Mouse (Mus musculus): ENCODE measurements around the gene Pde9a. TPM values are rescaled to one million over a fixed set of nuclear protein-coding genes. Genes with fewer than 3 reads are reported as not detected.
A peak's percentile ranks its signal among the peaks of the same experiment; 100 is the strongest.

The Pde9a gene
- polyA plus RNA-seq, 1 experiment from 2014 or later = 21.9 TPM

DNA sequence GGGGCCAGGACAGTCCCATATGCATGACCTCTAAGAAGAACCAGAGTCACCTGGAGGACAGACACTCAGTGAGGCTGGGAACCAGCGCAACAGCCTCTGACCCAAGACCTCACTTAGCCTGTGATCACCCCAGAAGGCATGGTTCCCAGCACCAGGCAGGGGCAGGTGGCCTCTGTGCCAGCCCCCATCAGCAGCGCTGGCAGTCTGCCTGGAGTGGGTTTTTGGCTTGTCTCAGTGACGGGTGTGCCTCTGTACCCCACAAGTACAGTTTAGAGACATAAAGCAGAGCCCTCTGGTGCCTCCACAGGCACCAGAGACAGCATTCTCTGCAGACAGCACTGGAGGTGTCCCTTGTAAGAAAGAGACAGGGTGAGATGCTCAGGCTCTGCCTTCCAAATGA, 64.2 kb downstream of the Pde9a start:
- Histone ChIP-seq H3K4me3 (no peak overlapping the region), H3K4me1 (peaks cover 21% of the 10 kb centered on the region), H3K4me2 (no peak overlapping the region), H3K36me3 (peaks cover 15% of the 10 kb centered on the region; the same call in 1 of the 2 replicates), H3K9me3 (no peaks in the 10 kb centered on the region), H3K27ac (no peak overlapping the region), H3K9ac (no peak overlapping the region), H3K27me3 (no peaks in the 10 kb centered on the region)
- ATAC-seq (ENCODE audit: insufficient number of reproducible peaks, insufficient read depth, low FRiP score, low TSS enrichment, low read depth) = no peak
- WGBS = 78% methylated on average over 3 of the region's 3 CpGs

DNA sequence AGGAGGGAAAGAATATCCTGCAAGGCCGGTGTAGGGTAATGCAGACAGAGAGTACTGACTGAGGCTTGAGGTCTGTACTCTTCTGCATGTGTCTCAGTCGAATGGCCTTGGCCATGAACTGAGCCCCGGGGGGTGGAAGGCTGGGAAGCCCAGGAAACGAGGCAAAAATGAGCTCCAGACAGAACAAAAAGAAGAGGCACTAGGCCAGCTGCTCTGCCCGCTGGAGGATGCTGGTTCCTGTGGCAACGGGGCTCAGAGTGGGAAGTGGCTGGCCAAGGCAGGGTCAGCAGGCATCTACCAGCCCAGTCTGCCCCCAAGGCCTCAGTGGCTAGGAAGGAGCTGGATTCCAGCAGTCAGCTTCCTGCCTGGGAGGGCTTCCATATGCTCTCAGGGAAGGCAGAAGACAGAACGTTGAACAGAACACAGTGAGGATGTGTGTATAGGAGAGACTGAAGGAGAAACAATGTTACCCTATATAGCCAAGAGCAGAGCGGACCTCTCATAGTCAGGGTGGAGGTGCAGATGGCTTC, 65.2 kb downstream of the Pde9a start:
- H3K9ac ChIP-seq = no peak overlapping the region
- 41% methylated on average over 8 of the region's 8 CpGs for WGBS
- no peak overlapping the region for H3K4me3 ChIP-seq
- H3K4me2 ChIP-seq = no peak overlapping the region
- ATAC-seq (ENCODE audit: insufficient number of reproducible peaks, insufficient read depth, low FRiP score, low TSS enrichment, low read depth) = no peak
- peaks cover 22% of the 10 kb centered on the region for H3K36me3 ChIP-seq
- H3K27ac ChIP-seq = peak overlapping the region; percentile 72
- H3K9me3 ChIP-seq = no peaks in the 10 kb centered on the region
- H3K4me1 ChIP-seq = peaks cover 15% of the 10 kb centered on the region
- no peaks in the 10 kb centered on the region for H3K27me3 ChIP-seq

DNA sequence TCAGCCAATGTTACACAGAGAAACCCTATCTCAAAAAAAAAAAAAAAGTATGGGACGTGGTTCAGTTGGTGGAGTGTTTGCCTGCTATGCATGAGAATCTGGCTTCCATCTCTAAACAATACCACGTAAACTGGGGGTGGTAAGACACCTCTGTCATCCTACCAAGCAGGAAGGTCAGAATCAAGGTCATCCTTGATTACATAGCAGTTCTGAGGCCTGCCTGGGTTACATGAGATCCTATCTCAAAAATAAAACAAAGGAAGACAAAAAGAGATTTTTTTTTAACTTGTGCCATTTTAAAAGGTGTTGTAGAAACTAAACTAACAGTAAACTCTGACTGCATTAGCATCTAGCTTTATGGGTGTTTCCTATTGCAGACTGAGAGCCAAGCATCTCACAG, 66.8 kb downstream of the Pde9a start:
- 69% methylated on average over 2 of the region's 2 CpGs for WGBS
- H3K4me2 ChIP-seq = no peak overlapping the region
- no peak overlapping the region for H3K9ac ChIP-seq
- no peak overlapping the region for H3K27ac ChIP-seq
- H3K27me3 ChIP-seq = no peaks in the 10 kb centered on the region
- no peak for ATAC-seq (ENCODE audit: insufficient number of reproducible peaks, insufficient read depth, low FRiP score, low TSS enrichment, low read depth)
- H3K4me1 ChIP-seq = peaks cover 15% of the 10 kb centered on the region
- H3K36me3 ChIP-seq = peaks cover 24% of the 10 kb centered on the region
- H3K4me3 ChIP-seq = no peak overlapping the region
- H3K9me3 ChIP-seq = no peaks in the 10 kb centered on the region

DNA sequence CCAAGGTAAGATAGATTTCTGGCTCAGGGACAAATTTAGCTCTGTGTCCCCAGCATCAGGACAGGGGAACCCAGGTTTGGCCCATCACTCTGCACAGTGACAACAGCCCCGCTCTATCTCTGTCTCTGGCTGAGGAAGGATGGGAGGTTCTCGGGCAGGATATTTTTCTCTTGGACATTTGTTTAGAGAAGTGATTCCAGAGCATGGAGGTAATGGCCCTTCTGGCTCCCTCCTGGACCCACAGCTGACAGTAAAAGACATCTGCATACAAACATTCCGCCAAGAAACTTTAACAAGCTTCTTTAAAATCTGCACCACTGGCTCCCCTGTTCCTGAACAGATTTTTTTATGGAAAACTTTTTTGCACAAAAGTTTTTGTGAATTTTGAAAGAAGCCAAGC, 67.5 kb downstream of the Pde9a start:
- peaks cover 15% of the 10 kb centered on the region for H3K4me1 ChIP-seq
- H3K36me3 ChIP-seq = peaks cover 24% of the 10 kb centered on the region
- WGBS = 87% methylated on average over 3 of the region's 3 CpGs

DNA sequence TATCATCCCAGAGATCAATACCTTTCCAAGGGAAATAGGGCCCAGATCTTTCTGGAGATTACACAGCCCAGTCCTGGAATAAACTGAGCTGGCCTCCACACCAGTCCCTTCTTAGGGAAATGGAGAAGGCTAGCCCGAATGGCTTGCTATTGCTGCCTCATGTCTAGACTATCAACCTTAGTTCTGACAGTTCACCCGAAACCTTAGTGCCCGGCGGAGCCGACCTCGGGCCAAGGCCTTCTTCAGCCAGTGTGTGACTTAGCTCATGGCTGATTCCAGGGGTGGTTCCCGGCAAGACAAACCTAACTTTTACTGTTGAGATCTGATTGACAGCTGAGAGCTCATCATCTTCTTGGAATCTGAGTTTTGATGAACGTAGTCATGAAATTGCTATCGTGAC, 68.0 kb downstream of the Pde9a start:
- 86% methylated on average over 9 of the region's 9 CpGs for WGBS
- Histone ChIP-seq H3K27ac (no peak overlapping the region), H3K36me3 (peaks cover 24% of the 10 kb centered on the region)

More for the DNA sequence above, 67.5 kb downstream of the Pde9a start:
- Histone ChIP-seq H3K9ac (no peak overlapping the region), H3K27me3 (no peaks in the 10 kb centered on the region), H3K9me3 (no peaks in the 10 kb centered on the region), H3K4me2 (no peak overlapping the region), H3K27ac (no peak overlapping the region), H3K4me3 (no peak overlapping the region)
- ATAC-seq (ENCODE audit: insufficient number of reproducible peaks, insufficient read depth, low FRiP score, low TSS enrichment, low read depth) = no peak

DNA sequence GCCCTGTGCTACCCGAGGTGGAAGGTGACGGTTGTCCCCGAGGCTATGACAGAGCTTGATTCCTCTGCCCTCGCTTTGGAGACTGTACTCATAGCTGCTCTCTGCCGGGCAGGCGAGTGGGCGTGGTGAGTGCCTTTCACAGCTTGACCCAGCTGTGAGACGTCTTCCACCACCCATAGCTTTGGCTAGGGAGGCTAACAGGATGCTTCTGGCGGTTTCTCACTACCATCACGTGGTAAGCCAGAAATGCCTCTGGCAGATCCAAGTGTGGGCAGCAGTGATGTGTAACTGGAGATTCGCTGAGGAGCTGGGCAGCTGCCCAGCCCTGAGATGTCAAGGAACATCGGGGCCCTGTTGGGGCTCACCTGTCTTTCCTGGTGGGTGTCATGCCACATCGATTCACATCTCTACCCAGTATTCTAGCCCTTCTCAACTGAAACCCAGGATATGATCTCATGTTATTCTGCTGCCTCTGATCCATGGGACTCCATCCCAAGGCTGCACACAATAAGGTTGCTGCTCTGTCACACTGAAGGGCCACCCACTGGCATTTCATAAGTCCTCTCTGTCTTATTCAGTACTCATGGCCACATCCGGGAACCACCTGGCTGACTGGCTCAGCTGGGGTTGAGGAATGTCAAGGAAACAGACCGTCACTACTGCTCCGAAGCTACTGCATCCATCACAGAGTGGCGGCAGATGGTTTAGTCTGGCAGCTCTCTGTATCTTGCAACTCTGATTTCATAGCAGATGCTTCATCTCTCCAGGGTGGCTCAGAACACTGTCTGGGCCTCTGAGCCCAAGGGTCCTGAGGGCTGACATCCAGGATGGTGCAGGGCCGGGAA, 70.9 kb downstream of the Pde9a start:
- no peak for ATAC-seq (ENCODE audit: insufficient number of reproducible peaks, insufficient read depth, low FRiP score, low TSS enrichment, low read depth)
- H3K4me2 ChIP-seq = no peak overlapping the region
- H3K9ac ChIP-seq = no peak overlapping the region
- H3K27me3 ChIP-seq = no peaks in the 10 kb centered on the region
- H3K36me3 ChIP-seq = peaks cover 32% of the 10 kb centered on the region
- no peaks in the 10 kb centered on the region for H3K9me3 ChIP-seq
- WGBS = 73% methylated on average over 18 of the region's 18 CpGs
- H3K27ac ChIP-seq = no peak overlapping the region
- H3K4me1 ChIP-seq = no peaks in the 10 kb centered on the region; the same call in 1 of the 2 replicates
- no peak overlapping the region for H3K4me3 ChIP-seq

More for the DNA sequence above, 68.0 kb downstream of the Pde9a start:
- H3K4me1 ChIP-seq = peaks cover 15% of the 10 kb centered on the region
- no peaks in the 10 kb centered on the region for H3K9me3 ChIP-seq
- no peak overlapping the region for H3K4me3 ChIP-seq
- no peak for ATAC-seq (ENCODE audit: insufficient number of reproducible peaks, insufficient read depth, low FRiP score, low TSS enrichment, low read depth)
- no peak overlapping the region for H3K4me2 ChIP-seq
- no peak overlapping the region for H3K9ac ChIP-seq
- no peaks in the 10 kb centered on the region for H3K27me3 ChIP-seq

DNA sequence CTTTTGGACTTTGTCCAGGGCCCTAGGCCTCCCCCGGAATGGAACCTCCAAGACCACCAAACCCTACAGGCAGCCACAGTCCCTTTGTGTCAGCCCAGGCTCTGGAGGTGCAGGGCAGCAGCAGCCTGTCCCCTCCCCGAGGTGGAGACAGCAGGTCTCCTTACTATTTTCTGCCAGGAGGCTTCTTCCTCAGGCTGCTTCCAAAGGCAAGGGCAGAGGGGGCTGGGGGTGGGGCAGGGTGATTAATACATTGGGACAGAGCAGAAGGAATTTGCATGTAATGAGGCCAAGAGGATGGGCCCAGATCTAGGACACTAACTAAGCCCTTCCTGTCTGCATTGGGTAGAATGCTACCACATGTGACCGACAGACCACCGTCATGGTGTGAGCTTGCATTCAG, 74.4 kb downstream of the Pde9a start:
- H3K9me3 ChIP-seq = no peaks in the 10 kb centered on the region
- H3K4me2 ChIP-seq = no peak overlapping the region
- H3K27ac ChIP-seq = no peak overlapping the region
- no peak overlapping the region for H3K9ac ChIP-seq
- H3K4me3 ChIP-seq = no peak overlapping the region
- no peak for ATAC-seq (ENCODE audit: insufficient number of reproducible peaks, insufficient read depth, low FRiP score, low TSS enrichment, low read depth)
- H3K36me3 ChIP-seq = peaks cover 45% of the 10 kb centered on the region
- H3K4me1 ChIP-seq = no peaks in the 10 kb centered on the region; the same call in 1 of the 2 replicates
- WGBS = 54% methylated on average over 4 of the region's 4 CpGs
- H3K27me3 ChIP-seq = no peaks in the 10 kb centered on the region

DNA sequence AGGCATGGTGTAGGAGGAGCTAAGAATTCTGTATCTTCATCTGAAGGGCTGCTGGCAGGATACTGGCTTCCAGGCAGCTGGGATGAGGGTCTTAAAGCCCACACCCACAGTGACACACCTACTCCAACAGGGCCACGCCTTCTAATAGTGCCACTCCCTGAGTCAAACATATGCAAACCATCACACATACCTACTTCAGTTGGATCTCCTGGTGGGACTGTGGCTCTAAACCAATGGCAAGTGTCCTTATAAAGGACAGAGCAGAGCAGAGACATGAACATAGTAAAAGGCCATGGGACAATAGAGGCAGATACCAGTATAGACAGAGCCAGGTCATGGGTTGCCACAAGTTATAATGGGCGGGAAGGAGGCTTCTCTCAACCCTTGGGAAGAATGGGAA, 76.5 kb downstream of the Pde9a start:
- no peak overlapping the region for H3K4me2 ChIP-seq
- H3K27me3 ChIP-seq = no peaks in the 10 kb centered on the region
- 72% methylated on average over 2 of the region's 2 CpGs for WGBS
- no peaks in the 10 kb centered on the region for H3K4me1 ChIP-seq
- no peak overlapping the region for H3K4me3 ChIP-seq
- no peaks in the 10 kb centered on the region; the same call in 1 of the 2 replicates for H3K9me3 ChIP-seq
- no peak for ATAC-seq (ENCODE audit: insufficient number of reproducible peaks, insufficient read depth, low FRiP score, low TSS enrichment, low read depth)
- H3K9ac ChIP-seq = no peak overlapping the region
- peaks cover 48% of the 10 kb centered on the region for H3K36me3 ChIP-seq
- no peak overlapping the region for H3K27ac ChIP-seq

DNA sequence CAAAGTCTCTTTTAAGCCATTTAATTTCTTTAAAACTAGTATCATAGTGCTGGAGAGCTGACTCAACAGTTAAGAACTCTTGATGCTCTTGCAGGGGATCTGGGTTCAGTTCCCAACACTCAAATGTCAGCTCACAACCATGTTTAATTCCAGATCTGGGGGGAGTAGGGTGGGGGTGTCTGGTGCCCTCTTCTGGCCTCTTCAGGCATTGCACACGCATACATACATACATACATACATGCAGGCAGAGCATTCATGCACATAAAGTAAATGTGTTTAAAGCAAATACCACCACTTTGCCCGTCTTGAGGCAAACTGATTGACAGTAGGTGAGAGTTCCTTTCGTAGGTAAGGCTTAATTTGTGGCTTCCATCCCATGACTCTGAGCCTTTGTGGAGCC, 80.8 kb downstream of the Pde9a start:
- ATAC-seq (ENCODE audit: insufficient number of reproducible peaks, insufficient read depth, low FRiP score, low TSS enrichment, low read depth) = no peak
- WGBS = 90% methylated on average over 3 of the region's 3 CpGs

DNA sequence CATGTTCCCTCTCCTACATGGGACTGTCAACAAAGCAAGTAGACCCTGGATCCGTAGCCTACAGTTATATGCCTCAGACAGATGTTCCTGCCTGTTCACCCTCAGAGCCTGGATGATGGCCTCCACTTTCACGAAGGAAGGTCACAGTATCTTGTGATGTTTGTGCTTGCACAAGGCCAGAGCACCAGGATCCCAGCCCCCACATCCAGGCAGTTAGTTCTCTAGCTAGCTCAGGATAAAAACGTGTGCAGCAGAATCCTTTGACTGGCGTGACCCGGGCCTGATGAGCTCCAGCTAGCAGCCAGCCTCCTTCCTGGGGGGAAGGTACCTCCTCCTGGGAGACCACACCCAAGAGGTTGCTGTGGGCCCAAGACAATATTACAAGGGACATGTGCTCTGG, 82.5 kb downstream of the Pde9a start:
- H3K4me2 ChIP-seq = no peak overlapping the region
- no peaks in the 10 kb centered on the region for H3K27me3 ChIP-seq
- no peak overlapping the region for H3K4me3 ChIP-seq
- H3K9me3 ChIP-seq = no peaks in the 10 kb centered on the region; the same call in 1 of the 2 replicates
- no peak overlapping the region for H3K27ac ChIP-seq
- H3K4me1 ChIP-seq = no peaks in the 10 kb centered on the region
- no peak for ATAC-seq (ENCODE audit: insufficient number of reproducible peaks, insufficient read depth, low FRiP score, low TSS enrichment, low read depth)
- H3K9ac ChIP-seq = no peak overlapping the region
- WGBS = 69% methylated on average over 5 of the region's 5 CpGs
- peaks cover 67% of the 10 kb centered on the region for H3K36me3 ChIP-seq

More for the DNA sequence above, 80.8 kb downstream of the Pde9a start:
- Histone ChIP-seq H3K9me3 (no peaks in the 10 kb centered on the region; the same call in 1 of the 2 replicates), H3K4me3 (no peak overlapping the region), H3K9ac (no peak overlapping the region), H3K27me3 (no peaks in the 10 kb centered on the region), H3K4me1 (no peaks in the 10 kb centered on the region), H3K36me3 (peaks cover 72% of the 10 kb centered on the region), H3K4me2 (no peak overlapping the region), H3K27ac (no peak overlapping the region)

DNA sequence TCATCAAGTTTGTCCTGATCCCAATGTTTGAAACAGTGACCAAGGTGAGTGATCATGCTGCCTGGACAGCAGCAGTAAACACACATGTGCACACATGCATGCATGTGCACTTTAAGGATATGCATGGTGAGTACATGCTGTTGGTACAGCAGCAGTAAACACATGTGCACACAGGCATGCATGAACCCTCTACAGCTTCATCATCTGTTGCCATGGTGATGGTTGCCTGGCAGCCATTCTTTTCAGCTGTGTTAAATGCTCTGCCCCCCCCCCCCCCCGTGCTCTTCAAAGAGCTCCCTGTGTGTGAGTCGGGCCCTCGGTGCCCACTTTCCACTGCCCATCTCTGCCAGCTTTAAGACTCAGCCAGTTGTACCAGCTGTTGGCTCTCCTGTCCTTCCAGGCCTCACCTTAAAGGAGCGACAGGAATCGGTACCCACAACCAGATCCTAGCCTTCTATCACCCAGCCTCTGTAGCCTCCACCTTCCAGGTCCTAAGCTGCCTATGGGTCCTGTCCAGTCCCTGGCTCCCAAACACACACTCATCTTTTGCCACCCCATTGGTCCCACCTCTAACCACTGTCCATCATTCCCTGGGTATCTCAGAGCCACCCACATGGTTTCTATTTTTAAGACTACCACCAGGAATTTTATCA, 84.9 kb downstream of the Pde9a start:
- 93% methylated on average over 5 of the region's 5 CpGs for WGBS
- Histone ChIP-seq H3K36me3 (peaks cover 69% of the 10 kb centered on the region), H3K9ac (no peak overlapping the region), H3K27ac (no peak overlapping the region), H3K27me3 (no peaks in the 10 kb centered on the region), H3K9me3 (no peaks in the 10 kb centered on the region; the same call in 1 of the 2 replicates), H3K4me2 (no peak overlapping the region), H3K4me3 (no peak overlapping the region), H3K4me1 (no peaks in the 10 kb centered on the region)
- no peak for ATAC-seq (ENCODE audit: insufficient number of reproducible peaks, insufficient read depth, low FRiP score, low TSS enrichment, low read depth)

All from embryonic facial prominence, embryonic 13.5 days (tissue).